Mouse (Mus musculus): ENCODE data around the gene Tas2r143.

Gene Tas2r143

GRCm38 (mm10) chr6:42397041-42397657 is 2.9 kb upstream of the Tas2r143 start:
- no peak for DNase-seq (ENCODE audit: low read depth, low spot score)

GRCm38 (mm10) chr6:42398285-42398684 is 1.8 kb upstream of the Tas2r143 start:
- DNase-seq (ENCODE audit: low read depth, low spot score) = no peak

- DNase-seq (ENCODE audit: low read depth, low spot score) = no peak
Observed at GRCm38 (mm10) chr6:42398998-42399397, 1.0 kb upstream of the Tas2r143 start.

- DNase-seq (ENCODE audit: low read depth, low spot score) = no peak
Observed at GRCm38 (mm10) chr6:42405134-42405533, 5.1 kb downstream of the Tas2r143 start, which contains the start of gene Tas2r135. Tas2r135 (plus strand) TSS chr6:42405434.

- DNase-seq (ENCODE audit: low read depth, low spot score) = no peak
Observed at GRCm38 (mm10) chr6:42419443-42419842, 19.4 kb downstream of the Tas2r143 start.

GRCm38 (mm10) chr6:42421439-42421838 is 21.4 kb downstream of the Tas2r143 start:
- DNase-seq (ENCODE audit: low read depth, low spot score) = no peak

- DNase-seq (ENCODE audit: low read depth, low spot score) = no peak
Observed at GRCm38 (mm10) chr6:42424472-42424871, 24.4 kb downstream of the Tas2r143 start.

- no peak for DNase-seq (ENCODE audit: low read depth, low spot score)
Observed at GRCm38 (mm10) chr6:42426337-42426736, 26.3 kb downstream of the Tas2r143 start.

GRCm38 (mm10) chr6:42433554-42433953 is 33.5 kb downstream of the Tas2r143 start:
- no peak for DNase-seq (ENCODE audit: low read depth, low spot score)

GRCm38 (mm10) chr6:42434446-42434845 is 34.4 kb downstream of the Tas2r143 start, which contains the start of gene Tas2r126:
Tas2r126 (plus strand) TSS chr6:42434535.
- no peak for DNase-seq (ENCODE audit: low read depth, low spot score)

GRCm38 (mm10) chr6:42435490-42435889 is 35.5 kb downstream of the Tas2r143 start:
- DNase-seq (ENCODE audit: low read depth, low spot score) = no peak

GRCm38 (mm10) chr6:42441395-42441794 is 41.4 kb downstream of the Tas2r143 start:
- no peak for DNase-seq (ENCODE audit: low read depth, low spot score)

- DNase-seq (ENCODE audit: low read depth, low spot score) = no peak
Observed at GRCm38 (mm10) chr6:42444491-42444890, 44.5 kb downstream of the Tas2r143 start.

- no peak for DNase-seq (ENCODE audit: low read depth, low spot score)
Observed at GRCm38 (mm10) chr6:42447381-42447780, 47.3 kb downstream of the Tas2r143 start.

Measured in mesoderm, embryonic 11.5 days (tissue).